Mouse (Mus musculus) hindbrain, embryonic 15.5 days (tissue): ENCODE data around the gene Lonp2. TPM values are rescaled to one million over a fixed set of nuclear protein-coding genes. Genes with fewer than 3 reads are reported as not detected.
A peak's percentile ranks its signal among the peaks of the same experiment; 100 is the strongest.

Experiments used
- ATAC-seq: fragments of 200-750 bp; cut with Nextera tagmentation; 2 replicates; pipeline ENCODE4 v1.8.0; 2017; ENCODE audit warnings: low read depth, moderate number of reproducible peaks, moderate TSS enrichment; ENCODE audit not compliant: low FRiP score
- H3K27ac ChIP-seq: fragments of 300-500 bp; sonication (generic); replicated peaks from 2 replicates; pipeline ENCODE4 v1.5.1; 2015; ENCODE audit warnings: mild to moderate bottlenecking, inconsistent platforms
- H3K27me3 ChIP-seq: fragments of 300-500 bp; sonication (generic); 2 replicates; pipeline ENCODE4 v1.6.1; 2015; ENCODE audit warnings: control low read depth, inconsistent platforms
- H3K36me3 ChIP-seq: fragments of 300-500 bp; sonication (generic); 2 replicates; pipeline ENCODE4 v1.6.1; 2015; ENCODE audit warnings: control low read depth, inconsistent platforms
- H3K4me1 ChIP-seq: fragments of 300-500 bp; sonication (generic); replicated peaks from 2 replicates; pipeline ENCODE4 v1.6.1; 2015; ENCODE audit warnings: control low read depth, inconsistent platforms
- H3K4me2 ChIP-seq: fragments of 300-500 bp; sonication (generic); 2 replicates; pipeline ENCODE4 v1.6.1; 2015; ENCODE audit warnings: moderate library complexity, mild to moderate bottlenecking, inconsistent platforms
- H3K4me3 ChIP-seq: fragments of 300-500 bp; sonication (generic); 2 replicates; pipeline ENCODE4 v1.5.1; 2015; ENCODE audit warnings: mild to moderate bottlenecking, inconsistent platforms
- H3K9ac ChIP-seq: fragments of 300-500 bp; sonication (generic); 2 replicates; pipeline ENCODE4 v1.6.1; 2015; ENCODE audit warnings: inconsistent platforms
- H3K9me3 ChIP-seq: fragments of 300-500 bp; sonication (generic); 2 replicates; pipeline ENCODE4 v1.6.1; 2016; ENCODE audit warnings: control low read depth, inconsistent platforms
- WGBS: fragments of 180-500 bp; shearing (Covaris S2); methylation state at CpG from one replicate; pipeline ENCODE4 v1.1.7; 2015; 5-methylcytosine and 5-hydroxymethylcytosine counted together
- polyA plus RNA-seq: library from polyadenylated mRNA; unstranded; fragments of >200 nt; fragmentation: Nextera tagmentation; extraction: Ambion mirVana; gene quantifications from 2 replicates; pipeline ENCODE4 v1.2.1, GENCODE M21; 2015

Gene Lonp2
- polyA plus RNA-seq, 1 experiment from 2014 or later, result 88.9 TPM

GRCm38 (mm10) chr8:86742605-86743345 is 118.9 kb downstream of the Lonp2 start:
- Histone ChIP-seq H3K9me3 (no peaks in the 10 kb centered on the region), H3K9ac (no peak overlapping the region), H3K4me2 (peak overlapping the region; percentile 34; the same call in 1 of the 2 replicates), H3K27me3 (no peaks in the 10 kb centered on the region), H3K4me1 (peaks cover 52% of the 10 kb centered on the region), H3K36me3 (no peaks in the 10 kb centered on the region), H3K27ac (0 out of 2 replicates have a peak overlapping the region, but pooled peaks have one; percentile 20), H3K4me3 (no peak overlapping the region)
- 78% methylated on average over 7 of the region's 7 CpGs for WGBS
- no peak for ATAC-seq

GRCm38 (mm10) chr8:86744313-86745220 is 120.7 kb downstream of the Lonp2 start:
- Histone ChIP-seq H3K9me3 (no peaks in the 10 kb centered on the region), H3K36me3 (no peaks in the 10 kb centered on the region), H3K4me2 (peak overlapping the region; percentile 66), H3K27me3 (no peaks in the 10 kb centered on the region), H3K9ac (peak overlapping the region; percentile 94), H3K4me3 (peak overlapping the region; percentile 92), H3K27ac (peak overlapping the region; percentile 98), H3K4me1 (peaks cover 48% of the 10 kb centered on the region)
- ATAC-seq, result no peak
- 5% methylated on average over 18 of the region's 18 CpGs for WGBS

- ATAC-seq, result peak; percentile 85
- no peaks in the 10 kb centered on the region for H3K9me3 ChIP-seq
- peaks cover 46% of the 10 kb centered on the region for H3K4me1 ChIP-seq
- H3K27me3 ChIP-seq, result no peaks in the 10 kb centered on the region
- WGBS, result under 1% methylated on average over 79 of the region's 88 CpGs
- H3K4me3 ChIP-seq, result peak within 1 kb of the TSS; percentile 92
- H3K36me3 ChIP-seq, result no peaks in the 10 kb centered on the region
- H3K27ac ChIP-seq, result peak within 1 kb of the TSS; percentile 98
- H3K4me2 ChIP-seq, result peak within 1 kb of the TSS; percentile 72
- peak within 1 kb of the TSS; percentile 94 for H3K9ac ChIP-seq
These were observed 121.5 kb downstream of the Lonp2 start, which contains the start of the genes Gm10638 and Siah1a for GRCm38 (mm10) chr8:86745221-86745934. TSS of gene Gm10638 (plus strand) at chr8:86745699. TSS of gene Siah1a (minus strand) at chr8:86745934.

- Histone ChIP-seq H3K4me3 (peak overlapping the region; percentile 92), H3K4me2 (peak overlapping the region; percentile 72), H3K9me3 (no peaks in the 10 kb centered on the region), H3K9ac (peak overlapping the region; percentile 94), H3K27ac (peak overlapping the region; percentile 98), H3K4me1 (peaks cover 41% of the 10 kb centered on the region), H3K27me3 (no peaks in the 10 kb centered on the region), H3K36me3 (no peaks in the 10 kb centered on the region)
- under 1% methylated on average over 43 of the region's 70 CpGs for WGBS
- ATAC-seq, result peak; percentile 89
These were observed 122.1 kb downstream of the Lonp2 start for GRCm38 (mm10) chr8:86745935-86746441.

- Histone ChIP-seq H3K4me1 (peaks cover 36% of the 10 kb centered on the region), H3K27me3 (no peaks in the 10 kb centered on the region), H3K27ac (peak overlapping the region; percentile 98), H3K4me3 (peak overlapping the region; percentile 92), H3K4me2 (peak overlapping the region; percentile 72), H3K9ac (peak overlapping the region; percentile 94), H3K9me3 (no peaks in the 10 kb centered on the region), H3K36me3 (no peaks in the 10 kb centered on the region)
- no peak; the same call in 1 of the 2 replicates for ATAC-seq
- 1% methylated on average over 11 of the region's 11 CpGs for WGBS
These were observed 122.7 kb downstream of the Lonp2 start for GRCm38 (mm10) chr8:86746511-86746910.

- H3K4me1 ChIP-seq, result peaks cover 9% of the 10 kb centered on the region
- H3K27me3 ChIP-seq, result no peaks in the 10 kb centered on the region
- H3K9me3 ChIP-seq, result no peaks in the 10 kb centered on the region
- WGBS, result 64% methylated on average over 2 of the region's 2 CpGs
- H3K27ac ChIP-seq, result no peak overlapping the region
- ATAC-seq, result no peak
- no peak overlapping the region for H3K9ac ChIP-seq
- no peak overlapping the region for H3K4me2 ChIP-seq
- no peaks in the 10 kb centered on the region for H3K36me3 ChIP-seq
- no peak overlapping the region for H3K4me3 ChIP-seq
These were observed 126.0 kb downstream of the Lonp2 start for GRCm38 (mm10) chr8:86749842-86750241.

- Histone ChIP-seq H3K9ac (no peak overlapping the region), H3K4me1 (peaks cover 10% of the 10 kb centered on the region), H3K9me3 (no peaks in the 10 kb centered on the region), H3K27me3 (no peaks in the 10 kb centered on the region), H3K36me3 (no peaks in the 10 kb centered on the region), H3K4me3 (no peak overlapping the region; the same call in 1 of the 2 replicates), H3K27ac (no peak overlapping the region), H3K4me2 (peak overlapping the region; percentile 49)
- WGBS, result 13% methylated on average over 23 of the region's 23 CpGs
- no peak for ATAC-seq
These were observed 133.3 kb downstream of the Lonp2 start for GRCm38 (mm10) chr8:86756948-86757733.

- H3K4me1 ChIP-seq, result peaks cover 10% of the 10 kb centered on the region
- H3K4me3 ChIP-seq, result no peak overlapping the region
- H3K9ac ChIP-seq, result no peak overlapping the region
- no peaks in the 10 kb centered on the region for H3K36me3 ChIP-seq
- H3K9me3 ChIP-seq, result no peaks in the 10 kb centered on the region
- no peak overlapping the region for H3K4me2 ChIP-seq
- H3K27ac ChIP-seq, result no peak overlapping the region
- WGBS, result 83% methylated on average over 3 of the region's 3 CpGs
- no peaks in the 10 kb centered on the region for H3K27me3 ChIP-seq
- ATAC-seq, result no peak
These were observed 134.8 kb downstream of the Lonp2 start for GRCm38 (mm10) chr8:86758651-86759050.

GRCm38 (mm10) chr8:86759090-86759491 is 135.2 kb downstream of the Lonp2 start:
- Histone ChIP-seq H3K9ac (no peak overlapping the region), H3K9me3 (no peaks in the 10 kb centered on the region), H3K27ac (no peak overlapping the region), H3K4me1 (peaks cover 10% of the 10 kb centered on the region), H3K4me3 (no peak overlapping the region), H3K4me2 (no peak overlapping the region), H3K36me3 (no peaks in the 10 kb centered on the region), H3K27me3 (no peaks in the 10 kb centered on the region)
- 59% methylated on average over 4 of the region's 4 CpGs for WGBS
- no peak for ATAC-seq

- no peak overlapping the region for H3K4me2 ChIP-seq
- ATAC-seq, result no peak
- H3K9ac ChIP-seq, result no peak overlapping the region
- 76% methylated on average over 6 of the region's 6 CpGs for WGBS
- H3K4me1 ChIP-seq, result peaks cover 10% of the 10 kb centered on the region
- no peaks in the 10 kb centered on the region for H3K9me3 ChIP-seq
- no peak overlapping the region for H3K4me3 ChIP-seq
- H3K27ac ChIP-seq, result no peak overlapping the region
- no peaks in the 10 kb centered on the region for H3K36me3 ChIP-seq
- H3K27me3 ChIP-seq, result no peaks in the 10 kb centered on the region
These were observed 136.9 kb downstream of the Lonp2 start for GRCm38 (mm10) chr8:86760746-86761145.

GRCm38 (mm10) chr8:86762806-86763205 is 139.0 kb downstream of the Lonp2 start:
- Histone ChIP-seq H3K4me1 (no peaks in the 10 kb centered on the region), H3K36me3 (no peaks in the 10 kb centered on the region), H3K27me3 (no peaks in the 10 kb centered on the region), H3K4me3 (no peak overlapping the region), H3K9ac (no peak overlapping the region), H3K9me3 (no peaks in the 10 kb centered on the region), H3K4me2 (no peak overlapping the region), H3K27ac (no peak overlapping the region)
- no peak for ATAC-seq
- 56% methylated on average over 5 of the region's 5 CpGs for WGBS
